Mouse (Mus musculus): ENCODE measurements around the gene Ttc27. TPM values are rescaled to one million over a fixed set of nuclear protein-coding genes. Genes with fewer than 3 reads are reported as not detected.

The Ttc27 gene
- polyA plus RNA-seq, 1 experiment from 2014 or later: 18.5 TPM

GRCm38 (mm10) chr17:74870177-74871160, 152.9 kb downstream of the Ttc27 start:
- Histone ChIP-seq H3K4me2 (peak overlapping the region; percentile 1; the same call in 1 of the 2 replicates), H3K9ac (ENCODE audit: low read depth, low read length) (no peak overlapping the region), H3K4me1 (ENCODE audit: control insufficient read depth, insufficient read depth, low read length) (peaks cover 60% of the 10 kb centered on the region), H3K9me3 (replicated peaks; ENCODE audit: control insufficient read depth, low read length) (no peaks in the 10 kb centered on the region), H3K27ac (ENCODE audit: low read depth, low read length) (peak overlapping the region; percentile 87), H3K27me3 (ENCODE audit: control insufficient read depth, insufficient read depth, low read length) (no peaks in the 10 kb centered on the region), H3K4me3 (ENCODE audit: low read depth, low read length) (no peak overlapping the region), H3K36me3 (ENCODE audit: control insufficient read depth, insufficient read depth, low read length) (no peaks in the 10 kb centered on the region)
- 19% methylated on average over 14 of the region's 14 CpGs for WGBS (ENCODE audit: insufficient replicate concordance)
- peak; percentile 56 for ATAC-seq (replicated peaks; ENCODE audit: insufficient number of reproducible peaks, low FRiP score, low TSS enrichment)

- ATAC-seq (replicated peaks; ENCODE audit: insufficient number of reproducible peaks, low FRiP score, low TSS enrichment): no peak
- no peak overlapping the region for H3K27ac ChIP-seq (ENCODE audit: low read depth, low read length)
- no peak overlapping the region for H3K9ac ChIP-seq (ENCODE audit: low read depth, low read length)
- H3K4me2 ChIP-seq: no peak overlapping the region
- H3K36me3 ChIP-seq (ENCODE audit: control insufficient read depth, insufficient read depth, low read length): no peaks in the 10 kb centered on the region
- 81% methylated on average over 9 of the region's 9 CpGs for WGBS (ENCODE audit: insufficient replicate concordance)
- no peaks in the 10 kb centered on the region for H3K27me3 ChIP-seq (ENCODE audit: control insufficient read depth, insufficient read depth, low read length)
- no peaks in the 10 kb centered on the region for H3K9me3 ChIP-seq (replicated peaks; ENCODE audit: control insufficient read depth, low read length)
- H3K4me3 ChIP-seq (ENCODE audit: low read depth, low read length): no peak overlapping the region
- H3K4me1 ChIP-seq (ENCODE audit: control insufficient read depth, insufficient read depth, low read length): peaks cover 41% of the 10 kb centered on the region
These were observed 155.0 kb downstream of the Ttc27 start for GRCm38 (mm10) chr17:74872567-74872966.

- Histone ChIP-seq H3K27ac (ENCODE audit: low read depth, low read length) (no peak overlapping the region), H3K4me2 (no peak overlapping the region), H3K27me3 (ENCODE audit: control insufficient read depth, insufficient read depth, low read length) (no peaks in the 10 kb centered on the region), H3K36me3 (ENCODE audit: control insufficient read depth, insufficient read depth, low read length) (no peaks in the 10 kb centered on the region), H3K4me3 (ENCODE audit: low read depth, low read length) (no peak overlapping the region), H3K9me3 (replicated peaks; ENCODE audit: control insufficient read depth, low read length) (no peaks in the 10 kb centered on the region), H3K4me1 (ENCODE audit: control insufficient read depth, insufficient read depth, low read length) (peaks cover 32% of the 10 kb centered on the region), H3K9ac (ENCODE audit: low read depth, low read length) (no peak overlapping the region)
- 100% methylated on average over 1 of the region's 1 CpGs for WGBS (ENCODE audit: insufficient replicate concordance)
- ATAC-seq (replicated peaks; ENCODE audit: insufficient number of reproducible peaks, low FRiP score, low TSS enrichment): no peak
These were observed 156.2 kb downstream of the Ttc27 start for GRCm38 (mm10) chr17:74873756-74874155.

GRCm38 (mm10) chr17:74875740-74876139, 158.2 kb downstream of the Ttc27 start:
- Histone ChIP-seq H3K36me3 (ENCODE audit: control insufficient read depth, insufficient read depth, low read length) (no peaks in the 10 kb centered on the region), H3K9me3 (replicated peaks; ENCODE audit: control insufficient read depth, low read length) (no peaks in the 10 kb centered on the region), H3K27me3 (ENCODE audit: control insufficient read depth, insufficient read depth, low read length) (no peaks in the 10 kb centered on the region), H3K4me3 (ENCODE audit: low read depth, low read length) (no peak overlapping the region), H3K4me1 (ENCODE audit: control insufficient read depth, insufficient read depth, low read length) (peaks cover 20% of the 10 kb centered on the region), H3K27ac (ENCODE audit: low read depth, low read length) (no peak overlapping the region), H3K4me2 (no peak overlapping the region), H3K9ac (ENCODE audit: low read depth, low read length) (no peak overlapping the region)
- 84% methylated on average over 5 of the region's 5 CpGs for WGBS (ENCODE audit: insufficient replicate concordance)
- ATAC-seq (replicated peaks; ENCODE audit: insufficient number of reproducible peaks, low FRiP score, low TSS enrichment): no peak

- WGBS (ENCODE audit: insufficient replicate concordance): 44% methylated on average over 10 of the region's 10 CpGs
- Histone ChIP-seq H3K9me3 (replicated peaks; ENCODE audit: control insufficient read depth, low read length) (no peaks in the 10 kb centered on the region), H3K27ac (ENCODE audit: low read depth, low read length) (peak overlapping the region; percentile 83), H3K4me1 (ENCODE audit: control insufficient read depth, insufficient read depth, low read length) (peaks cover 19% of the 10 kb centered on the region), H3K9ac (ENCODE audit: low read depth, low read length) (no peak overlapping the region), H3K4me2 (no peak overlapping the region), H3K27me3 (ENCODE audit: control insufficient read depth, insufficient read depth, low read length) (no peaks in the 10 kb centered on the region), H3K36me3 (ENCODE audit: control insufficient read depth, insufficient read depth, low read length) (no peaks in the 10 kb centered on the region), H3K4me3 (ENCODE audit: low read depth, low read length) (no peak overlapping the region)
- ATAC-seq (replicated peaks; ENCODE audit: insufficient number of reproducible peaks, low FRiP score, low TSS enrichment): no peak
These were observed 159.4 kb downstream of the Ttc27 start for GRCm38 (mm10) chr17:74876954-74877353.

- H3K4me3 ChIP-seq (ENCODE audit: low read depth, low read length): no peak overlapping the region
- no peaks in the 10 kb centered on the region for H3K36me3 ChIP-seq (ENCODE audit: control insufficient read depth, insufficient read depth, low read length)
- ATAC-seq (replicated peaks; ENCODE audit: insufficient number of reproducible peaks, low FRiP score, low TSS enrichment): peak; percentile 69
- H3K9me3 ChIP-seq (replicated peaks; ENCODE audit: control insufficient read depth, low read length): no peaks in the 10 kb centered on the region
- no peaks in the 10 kb centered on the region for H3K27me3 ChIP-seq (ENCODE audit: control insufficient read depth, insufficient read depth, low read length)
- 17% methylated on average over 7 of the region's 7 CpGs for WGBS (ENCODE audit: insufficient replicate concordance)
- H3K9ac ChIP-seq (ENCODE audit: low read depth, low read length): no peak overlapping the region; the same call in 1 of the 2 replicates
- 0 out of 2 replicates have a peak overlapping the region, but pooled peaks have one; percentile 6 for H3K4me2 ChIP-seq
- H3K27ac ChIP-seq (ENCODE audit: low read depth, low read length): peak overlapping the region; percentile 63
- peaks cover 15% of the 10 kb centered on the region for H3K4me1 ChIP-seq (ENCODE audit: control insufficient read depth, insufficient read depth, low read length)
These were observed 162.2 kb downstream of the Ttc27 start for GRCm38 (mm10) chr17:74879768-74880167.

- no peaks in the 10 kb centered on the region for H3K36me3 ChIP-seq (ENCODE audit: control insufficient read depth, insufficient read depth, low read length)
- H3K4me1 ChIP-seq (ENCODE audit: control insufficient read depth, insufficient read depth, low read length): no peaks in the 10 kb centered on the region; the same call in 1 of the 2 replicates
- WGBS (ENCODE audit: insufficient replicate concordance): 70% methylated on average over 7 of the region's 7 CpGs
- no peak overlapping the region for H3K27ac ChIP-seq (ENCODE audit: low read depth, low read length)
- H3K4me3 ChIP-seq (ENCODE audit: low read depth, low read length): no peak overlapping the region
- ATAC-seq (replicated peaks; ENCODE audit: insufficient number of reproducible peaks, low FRiP score, low TSS enrichment): no peak
- H3K9ac ChIP-seq (ENCODE audit: low read depth, low read length): no peak overlapping the region
- H3K4me2 ChIP-seq: no peak overlapping the region
- no peaks in the 10 kb centered on the region for H3K9me3 ChIP-seq (replicated peaks; ENCODE audit: control insufficient read depth, low read length)
- no peaks in the 10 kb centered on the region for H3K27me3 ChIP-seq (ENCODE audit: control insufficient read depth, insufficient read depth, low read length)
These were observed 169.5 kb downstream of the Ttc27 start for GRCm38 (mm10) chr17:74887039-74887438.

- no peak for ATAC-seq (replicated peaks; ENCODE audit: insufficient number of reproducible peaks, low FRiP score, low TSS enrichment)
- no peaks in the 10 kb centered on the region; the same call in 1 of the 2 replicates for H3K4me1 ChIP-seq (ENCODE audit: control insufficient read depth, insufficient read depth, low read length)
- H3K9me3 ChIP-seq (replicated peaks; ENCODE audit: control insufficient read depth, low read length): no peaks in the 10 kb centered on the region
- H3K27ac ChIP-seq (ENCODE audit: low read depth, low read length): no peak overlapping the region
- H3K4me2 ChIP-seq: no peak overlapping the region
- H3K9ac ChIP-seq (ENCODE audit: low read depth, low read length): no peak overlapping the region
- WGBS (ENCODE audit: insufficient replicate concordance): 76% methylated on average over 11 of the region's 11 CpGs
- no peaks in the 10 kb centered on the region for H3K27me3 ChIP-seq (ENCODE audit: control insufficient read depth, insufficient read depth, low read length)
- H3K36me3 ChIP-seq (ENCODE audit: control insufficient read depth, insufficient read depth, low read length): no peaks in the 10 kb centered on the region
- no peak overlapping the region for H3K4me3 ChIP-seq (ENCODE audit: low read depth, low read length)
These were observed 171.5 kb downstream of the Ttc27 start for GRCm38 (mm10) chr17:74888836-74889534.

All from heart, embryonic 11.5 days (tissue).